Mouse (Mus musculus) embryonic facial prominence, embryonic 12.5 days (tissue): Measurements from ENCODE around the gene Tnfsf15. TPM values are rescaled to one million over a fixed set of nuclear protein-coding genes. Genes with fewer than 3 reads are reported as not detected.

Experiments
- ATAC-seq: fragments of 200-750 bp; cut with Nextera tagmentation; 2 replicates; pipeline ENCODE4 v1.8.0; 2017; ENCODE audit not compliant: insufficient number of reproducible peaks, insufficient read depth, low FRiP score, low TSS enrichment
- H3K27ac ChIP-seq: fragments of 300-500 bp; sonication (generic); 2 replicates; pipeline ENCODE4 v1.5.1; 2016; ENCODE audit warnings: mild to moderate bottlenecking
- H3K27me3 ChIP-seq: fragments of 300-500 bp; sonication (generic); 2 replicates; pipeline ENCODE4 v1.6.1; 2016; ENCODE audit warnings: mild to moderate bottlenecking, moderate library complexity
- H3K36me3 ChIP-seq: fragments of 300-500 bp; sonication (generic); 2 replicates; pipeline ENCODE4 v1.6.1; 2016; ENCODE audit warnings: mild to moderate bottlenecking
- H3K4me1 ChIP-seq: fragments of 300-500 bp; sonication (generic); 2 replicates; pipeline ENCODE4 v1.6.1; 2016
- H3K4me2 ChIP-seq: fragments of 300-500 bp; sonication (generic); replicated peaks from 2 replicates; pipeline ENCODE4 v1.6.1; 2016; ENCODE audit warnings: mild to moderate bottlenecking, moderate library complexity
- H3K4me3 ChIP-seq: fragments of 300-500 bp; sonication (generic); 2 replicates; pipeline ENCODE4 v1.5.1; 2016; ENCODE audit warnings: mild to moderate bottlenecking
- H3K9ac ChIP-seq: fragments of 300-500 bp; sonication (generic); 2 replicates; pipeline ENCODE4 v1.6.1; 2016; ENCODE audit warnings: mild to moderate bottlenecking, moderate library complexity
- H3K9me3 ChIP-seq: fragments of 300-500 bp; sonication (generic); 2 replicates; pipeline ENCODE4 v1.6.1; 2016; ENCODE audit warnings: mild to moderate bottlenecking, moderate library complexity
- WGBS: fragments of 180-500 bp; shearing (Covaris S2); methylation state at CpG from one replicate; pipeline ENCODE4 v1.1.7; 2016; 5-methylcytosine and 5-hydroxymethylcytosine counted together
- polyA plus RNA-seq: library from polyadenylated mRNA; unstranded; fragments of >200 nt; fragmentation: Nextera tagmentation; extraction: Ambion mirVana; gene quantifications from 2 replicates; pipeline ENCODE4 v1.2.1, GENCODE M21; 2016

The Tnfsf15 gene
- polyA plus RNA-seq, 1 experiment from 2014 or later: not detected

DNA sequence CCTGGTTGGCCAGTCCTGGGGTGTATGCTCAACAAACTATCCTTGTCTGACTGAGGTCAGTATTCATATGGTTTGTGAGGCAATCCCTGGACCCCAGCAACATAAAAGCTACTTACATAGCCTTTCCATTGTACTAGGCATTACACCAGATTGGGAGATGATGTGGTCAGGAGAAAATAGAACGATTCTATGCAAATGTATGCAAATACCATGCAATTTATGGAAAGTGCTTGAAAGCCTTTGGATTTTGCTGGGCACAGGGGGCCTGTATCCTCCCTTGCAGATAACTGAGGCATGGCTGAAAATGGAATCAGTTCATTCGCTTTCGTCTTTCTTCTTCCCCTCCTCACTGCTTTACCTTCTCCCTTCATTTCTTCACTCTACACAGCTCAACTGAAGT, 63.4 kb downstream of the Tnfsf15 start:
- 92% methylated on average over 3 of the region's 3 CpGs for WGBS
- Histone ChIP-seq H3K4me3 (no peak overlapping the region), H3K36me3 (no peaks in the 10 kb centered on the region), H3K9ac (no peak overlapping the region), H3K9me3 (no peaks in the 10 kb centered on the region), H3K4me1 (no peaks in the 10 kb centered on the region), H3K4me2 (no peak overlapping the region), H3K27ac (no peak overlapping the region), H3K27me3 (no peaks in the 10 kb centered on the region)
- ATAC-seq: no peak

Other genes with a start within 250 kb of the Tnfsf15 start
- 7.1 and 8.6 TPM in 2 replicates for gene Whrn, start 249.1 kb downstream of the Tnfsf15 start, polyA plus RNA-seq
- 302 TPM in 2 replicates for gene Atp6v1g1, start 200.3 kb downstream of the Tnfsf15 start, polyA plus RNA-seq
- gene Tmem268, start 186.3 kb downstream of the Tnfsf15 start, polyA plus RNA-seq: 9.8 and 11.6 TPM in 2 replicates
- gene Gm11213, start 139.9 kb downstream of the Tnfsf15 start, polyA plus RNA-seq: not detected in 2 replicates
- gene Tex48, start 122.7 kb downstream of the Tnfsf15 start, polyA plus RNA-seq: not detected in 2 replicates
- gene Gm11214, start 81.7 kb downstream of the Tnfsf15 start, polyA plus RNA-seq: not detected in 2 replicates
- not detected in 2 replicates for gene Tnfsf8, start 116.2 kb upstream of the Tnfsf15 start, polyA plus RNA-seq